Mouse (Mus musculus) cerebellum, adult 9-11 months (tissue): Measurements from ENCODE around the gene Ccnk.

Experiments used
- DNase-seq: peaks from one replicate; pipeline ENCODE4 v3.0.0; 2022

Ccnk gene

GRCm38 (mm10) chr12:108193878-108194277, 14.5 kb downstream of the Ccnk start:
- no peak for DNase-seq

- no peak for DNase-seq
Observed at GRCm38 (mm10) chr12:108195761-108196160, 16.4 kb downstream of the Ccnk start.

- DNase-seq: no peak
Observed at GRCm38 (mm10) chr12:108198447-108198846, 19.1 kb downstream of the Ccnk start.

GRCm38 (mm10) chr12:108200094-108200493, 20.7 kb downstream of the Ccnk start:
- DNase-seq: no peak

- DNase-seq: no peak
Observed at GRCm38 (mm10) chr12:108203895-108204294, 24.5 kb downstream of the Ccnk start.

- no peak for DNase-seq
Observed at GRCm38 (mm10) chr12:108204978-108205377, 25.6 kb downstream of the Ccnk start.

- DNase-seq: peak; percentile 73
Observed at GRCm38 (mm10) chr12:108206641-108207040, 27.3 kb downstream of the Ccnk start.

GRCm38 (mm10) chr12:108208216-108208615, 28.8 kb downstream of the Ccnk start:
- peak; percentile 48 for DNase-seq

- DNase-seq: peak; percentile 78
Observed at GRCm38 (mm10) chr12:108208726-108209438, 29.5 kb downstream of the Ccnk start.

GRCm38 (mm10) chr12:108210623-108211022, 31.2 kb downstream of the Ccnk start:
- peak; percentile 54 for DNase-seq

GRCm38 (mm10) chr12:108212071-108212470, 32.7 kb downstream of the Ccnk start:
- DNase-seq: peak; percentile 44

GRCm38 (mm10) chr12:108212476-108212875, 33.1 kb downstream of the Ccnk start:
- peak; percentile 28 for DNase-seq

GRCm38 (mm10) chr12:108213090-108214041, 34.0 kb downstream of the Ccnk start:
- DNase-seq: peak; percentile 39

GRCm38 (mm10) chr12:108215090-108215489, 35.7 kb downstream of the Ccnk start:
- DNase-seq: peak; percentile 31

GRCm38 (mm10) chr12:108216611-108217370, 37.4 kb downstream of the Ccnk start:
- DNase-seq: peak; percentile 61

GRCm38 (mm10) chr12:108217572-108217971, 38.2 kb downstream of the Ccnk start:
- DNase-seq: peak; percentile 77

- no peak for DNase-seq
Observed at GRCm38 (mm10) chr12:108219163-108219562, 39.8 kb downstream of the Ccnk start.

- peak; percentile 47 for DNase-seq
Observed at GRCm38 (mm10) chr12:108219825-108220616, 40.6 kb downstream of the Ccnk start.

GRCm38 (mm10) chr12:108220621-108221020, 41.2 kb downstream of the Ccnk start:
- DNase-seq: peak; percentile 72

GRCm38 (mm10) chr12:108221206-108221605, 41.8 kb downstream of the Ccnk start:
- peak; percentile 77 for DNase-seq

GRCm38 (mm10) chr12:108221712-108222111, 42.3 kb downstream of the Ccnk start:
- peak; percentile 70 for DNase-seq

- no peak for DNase-seq
Observed at GRCm38 (mm10) chr12:108223357-108223756, 44.0 kb downstream of the Ccnk start.
